Mouse (Mus musculus): ENCODE measurements at regions not wholly inside any gene's neighbourhood (a gene's known extent, or its start where the extent isn't known, plus 50 kb on each side); places are given as distances from the start of the nearest gene placed in this dataset.

DNA sequence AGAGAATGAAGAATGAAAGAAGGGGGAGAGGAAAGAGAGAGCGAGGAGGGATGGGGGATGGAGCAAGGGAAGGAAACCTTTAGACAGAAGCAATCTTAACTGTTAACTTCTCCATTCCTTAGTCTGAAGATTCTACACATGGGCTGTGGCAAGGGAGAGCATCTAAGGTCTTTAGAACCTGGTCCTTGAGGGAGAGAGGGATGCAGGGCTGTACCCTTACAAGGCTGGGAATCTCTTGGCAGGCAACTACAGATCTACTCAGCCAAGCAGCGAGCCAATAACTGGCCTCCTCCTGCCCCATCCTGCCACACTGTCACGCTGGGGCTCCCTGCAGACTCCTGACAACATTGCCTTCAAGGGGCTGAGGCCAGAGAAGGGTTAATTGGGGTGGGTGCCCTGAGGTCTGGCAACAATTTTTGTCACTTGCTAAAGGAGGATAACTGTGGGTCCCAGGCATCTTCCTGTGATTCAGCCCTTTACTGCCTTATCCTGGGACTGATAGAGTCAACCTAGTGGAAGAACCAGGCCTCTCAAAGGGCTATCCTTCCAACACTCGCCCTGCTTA lies 205.7 kb downstream of the Rpap3 start:
- no peak overlapping the region for H3K4me3 ChIP-seq (ENCODE audit: insufficient read depth, low read depth, low read length)
- H3K27ac ChIP-seq (ENCODE audit: insufficient read depth, low read depth, low read length), result no peak overlapping the region
- no peaks in the 10 kb centered on the region for H3K4me1 ChIP-seq (ENCODE audit: control insufficient read depth, insufficient read depth, low read length)
- TF ChIP-seq CTCF (IDR thresholded peaks at IDR 0.05; ENCODE audit: insufficient read depth, low read depth, low read length), result no peak
- no peak for TF ChIP-seq POLR2A (IDR thresholded peaks at IDR 0.05; ENCODE audit: insufficient read depth, low read depth, low read length)
- 84% methylated on average over 4 of the region's 4 CpGs for WGBS

DNA sequence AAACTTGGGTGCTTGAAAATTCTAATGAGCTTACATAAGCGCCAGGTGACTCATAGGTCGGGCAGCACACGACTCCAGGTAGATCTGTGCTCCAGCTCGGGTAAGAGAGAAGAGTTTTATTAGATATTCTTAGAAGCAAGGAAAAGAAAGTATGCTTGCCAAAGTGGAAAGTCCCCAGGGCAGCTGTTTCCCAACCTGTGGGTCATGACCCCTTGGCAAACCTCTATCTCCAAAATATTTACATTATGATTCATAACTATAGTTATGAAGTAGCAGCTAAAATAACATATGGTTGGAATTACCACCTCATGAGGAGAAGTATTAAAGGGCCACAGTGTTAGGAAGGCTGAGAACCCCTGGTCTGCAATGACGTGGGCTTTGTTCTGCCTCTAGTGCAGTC lies 206.4 kb downstream of the Rpap3 start:
- no peak for TF ChIP-seq POLR2A (IDR thresholded peaks at IDR 0.05; ENCODE audit: insufficient read depth, low read depth, low read length)
- no peak for TF ChIP-seq CTCF (IDR thresholded peaks at IDR 0.05; ENCODE audit: insufficient read depth, low read depth, low read length)
- Histone ChIP-seq H3K4me1 (ENCODE audit: control insufficient read depth, insufficient read depth, low read length) (no peaks in the 10 kb centered on the region), H3K27ac (ENCODE audit: insufficient read depth, low read depth, low read length) (no peak overlapping the region), H3K4me3 (ENCODE audit: insufficient read depth, low read depth, low read length) (no peak overlapping the region)
- 86% methylated on average over 5 of the region's 5 CpGs for WGBS

DNA sequence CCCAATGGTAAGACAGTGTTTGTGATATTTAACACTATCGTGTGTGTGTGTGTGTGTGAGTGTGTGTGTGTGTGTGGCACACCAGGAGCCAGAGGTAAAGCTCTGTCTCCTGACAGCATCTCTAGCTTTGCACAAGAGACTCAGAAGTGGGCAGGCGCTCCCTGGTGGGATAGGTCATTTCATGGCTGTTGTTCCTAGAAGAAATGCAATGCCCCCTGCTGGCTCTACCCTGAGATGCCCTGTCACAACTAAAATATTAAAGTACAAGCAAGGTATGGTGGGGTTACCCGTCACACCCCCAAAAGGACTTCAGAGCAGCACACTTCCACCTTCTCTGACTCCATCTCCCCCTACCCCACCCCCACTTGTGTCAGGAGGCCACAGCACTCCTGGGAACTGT lies 207.2 kb downstream of the Rpap3 start:
- Histone ChIP-seq H3K4me3 (ENCODE audit: insufficient read depth, low read depth, low read length) (no peak overlapping the region), H3K27ac (ENCODE audit: insufficient read depth, low read depth, low read length) (no peak overlapping the region), H3K4me1 (ENCODE audit: control insufficient read depth, insufficient read depth, low read length) (no peaks in the 10 kb centered on the region)
- 92% methylated on average over 3 of the region's 3 CpGs for WGBS
- no peak for TF ChIP-seq POLR2A (IDR thresholded peaks at IDR 0.05; ENCODE audit: insufficient read depth, low read depth, low read length)
- TF ChIP-seq CTCF (IDR thresholded peaks at IDR 0.05; ENCODE audit: insufficient read depth, low read depth, low read length), result no peak

DNA sequence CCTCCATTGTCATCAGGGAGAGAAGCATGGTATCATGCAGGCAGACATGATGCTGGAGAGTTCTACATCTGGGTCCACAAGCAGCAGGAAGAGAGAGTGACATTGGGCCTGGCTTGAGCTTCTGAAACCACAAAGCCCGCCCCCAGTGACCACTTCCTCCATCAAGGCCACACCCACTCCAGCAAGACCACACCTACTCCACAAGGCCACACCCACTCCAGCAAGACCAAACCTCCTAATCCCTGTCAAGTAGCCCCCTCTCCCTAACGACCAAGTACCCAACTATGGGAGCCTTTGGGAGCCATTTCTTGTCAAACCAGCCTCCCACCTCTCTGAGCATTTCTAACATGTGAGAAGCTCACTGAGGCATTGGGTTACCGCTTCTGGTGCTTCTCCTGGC lies 209.6 kb downstream of the Rpap3 start:
- no peak for TF ChIP-seq POLR2A (IDR thresholded peaks at IDR 0.05; ENCODE audit: insufficient read depth, low read depth, low read length)
- no peak for TF ChIP-seq CTCF (IDR thresholded peaks at IDR 0.05; ENCODE audit: insufficient read depth, low read depth, low read length)
- H3K27ac ChIP-seq (ENCODE audit: insufficient read depth, low read depth, low read length), result no peak overlapping the region
- WGBS, result 83% methylated on average over 3 of the region's 3 CpGs

GRCm38 (mm10) chr15:97493340-97493739 lies 212.3 kb downstream of the Rpap3 start:
- Histone ChIP-seq H3K4me3 (ENCODE audit: insufficient read depth, low read depth, low read length) (no peak overlapping the region), H3K27ac (ENCODE audit: insufficient read depth, low read depth, low read length) (no peak overlapping the region), H3K4me1 (ENCODE audit: control insufficient read depth, insufficient read depth, low read length) (no peaks in the 10 kb centered on the region)
- WGBS, result 90% methylated on average over 5 of the region's 5 CpGs
- no peak for TF ChIP-seq POLR2A (IDR thresholded peaks at IDR 0.05; ENCODE audit: insufficient read depth, low read depth, low read length)
- no peak for TF ChIP-seq CTCF (IDR thresholded peaks at IDR 0.05; ENCODE audit: insufficient read depth, low read depth, low read length)

More for the DNA sequence above, 209.6 kb downstream of the Rpap3 start:
- no peak overlapping the region for H3K4me3 ChIP-seq (ENCODE audit: insufficient read depth, low read depth, low read length)
- no peaks in the 10 kb centered on the region for H3K4me1 ChIP-seq (ENCODE audit: control insufficient read depth, insufficient read depth, low read length)

DNA sequence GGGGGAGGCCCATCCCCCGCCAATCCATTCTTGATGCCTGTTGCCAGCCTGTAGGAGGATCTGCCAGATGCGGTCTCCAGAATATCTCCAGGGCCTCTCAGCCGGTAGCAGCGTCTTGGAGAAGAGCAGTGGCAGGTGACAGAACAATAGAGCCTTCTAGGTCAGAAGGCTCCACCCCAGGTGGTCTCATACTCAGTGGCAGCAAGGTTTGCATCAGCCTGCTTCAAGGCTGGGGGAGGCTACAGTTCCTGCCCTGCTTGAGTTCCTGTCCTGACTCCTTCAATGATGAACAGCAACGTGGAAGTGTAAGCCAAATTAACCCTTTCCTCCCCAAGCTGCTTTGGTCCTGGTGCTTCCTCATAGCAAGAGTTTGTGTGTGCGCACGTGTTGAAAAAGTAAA lies 213.8 kb downstream of the Rpap3 start:
- 81% methylated on average over 7 of the region's 7 CpGs for WGBS
- H3K4me3 ChIP-seq (ENCODE audit: insufficient read depth, low read depth, low read length), result no peak overlapping the region
- H3K27ac ChIP-seq (ENCODE audit: insufficient read depth, low read depth, low read length), result no peak overlapping the region
- TF ChIP-seq CTCF (IDR thresholded peaks at IDR 0.05; ENCODE audit: insufficient read depth, low read depth, low read length), result no peak
- no peak for TF ChIP-seq POLR2A (IDR thresholded peaks at IDR 0.05; ENCODE audit: insufficient read depth, low read depth, low read length)
- H3K4me1 ChIP-seq (ENCODE audit: control insufficient read depth, insufficient read depth, low read length), result no peaks in the 10 kb centered on the region

- H3K4me1 ChIP-seq (ENCODE audit: control insufficient read depth, insufficient read depth, low read length), result no peaks in the 10 kb centered on the region
- H3K4me3 ChIP-seq (ENCODE audit: insufficient read depth, low read depth, low read length), result no peak overlapping the region
- TF ChIP-seq POLR2A (IDR thresholded peaks at IDR 0.05; ENCODE audit: insufficient read depth, low read depth, low read length) (no peak), CTCF (IDR thresholded peaks at IDR 0.05; ENCODE audit: insufficient read depth, low read depth, low read length) (no peak)
- 95% methylated on average over 2 of the region's 2 CpGs for WGBS
- no peak overlapping the region for H3K27ac ChIP-seq (ENCODE audit: insufficient read depth, low read depth, low read length)
These were observed 218.2 kb downstream of the Rpap3 start for GRCm38 (mm10) chr15:97487425-97487824.

DNA sequence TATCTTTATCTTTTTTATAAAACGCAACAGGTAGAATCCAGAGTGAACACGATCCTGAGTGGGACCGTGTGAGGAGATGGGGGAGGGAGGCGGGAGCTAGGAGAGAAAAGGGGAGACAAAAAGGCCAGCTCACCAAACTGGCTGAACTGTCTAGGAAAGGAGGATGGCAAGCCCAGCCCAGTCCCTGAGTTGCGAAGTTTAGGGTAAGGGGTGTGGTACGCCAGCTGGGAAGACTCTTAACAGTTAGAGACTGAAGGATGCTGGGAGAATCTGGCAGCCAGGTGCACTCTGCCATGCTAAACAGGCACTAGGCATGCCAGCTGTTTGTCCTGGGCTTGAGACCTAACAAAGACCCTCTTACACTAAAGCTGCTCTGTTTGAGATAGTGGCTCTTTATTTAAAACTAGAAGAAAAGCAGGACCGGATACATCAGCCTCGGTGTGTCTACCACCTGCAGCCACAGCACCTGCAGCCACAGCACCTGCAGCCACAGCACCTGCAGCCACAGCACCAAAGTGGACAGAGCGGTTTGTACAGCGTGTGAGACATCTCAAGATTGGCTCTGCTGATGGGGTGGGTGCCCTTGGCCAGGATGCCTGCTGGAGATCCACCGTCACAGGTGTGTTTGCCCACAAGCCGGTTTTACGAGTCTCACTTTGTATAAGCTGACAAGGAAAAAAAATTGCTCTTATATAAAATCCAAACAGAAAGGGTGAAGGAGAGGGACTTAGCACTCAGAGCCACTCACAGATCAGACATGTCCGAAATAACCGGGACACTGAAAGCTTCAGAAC lies 225.1 kb upstream of the Amigo2 start:
- 92% methylated on average over 15 of the region's 15 CpGs for WGBS
- peaks cover 7% of the 10 kb centered on the region for H3K4me1 ChIP-seq (ENCODE audit: control insufficient read depth, insufficient read depth, low read length)
- no peak overlapping the region for H3K4me3 ChIP-seq (ENCODE audit: insufficient read depth, low read depth, low read length)
- TF ChIP-seq CTCF (IDR thresholded peaks at IDR 0.05; ENCODE audit: insufficient read depth, low read depth, low read length), result no peak
- H3K27ac ChIP-seq (ENCODE audit: insufficient read depth, low read depth, low read length), result no peak overlapping the region

- Histone ChIP-seq H3K4me3 (ENCODE audit: insufficient read depth, low read depth, low read length) (no peak overlapping the region), H3K27ac (ENCODE audit: insufficient read depth, low read depth, low read length) (no peak overlapping the region), H3K4me1 (ENCODE audit: control insufficient read depth, insufficient read depth, low read length) (peaks cover 7% of the 10 kb centered on the region)
- 90% methylated on average over 4 of the region's 4 CpGs for WGBS
- no peak for TF ChIP-seq POLR2A (IDR thresholded peaks at IDR 0.05; ENCODE audit: insufficient read depth, low read depth, low read length)
- no peak for TF ChIP-seq CTCF (IDR thresholded peaks at IDR 0.05; ENCODE audit: insufficient read depth, low read depth, low read length)
These were observed 224.4 kb upstream of the Amigo2 start for GRCm38 (mm10) chr15:97471476-97471875.
